Mouse (Mus musculus) liver, embryonic 11.5 days (tissue): ENCODE measurements around the gene Fzr1. TPM values are rescaled to one million over a fixed set of nuclear protein-coding genes. Genes with fewer than 3 reads are reported as not detected.

Experiments
- ATAC-seq: fragments of 200-750 bp; cut with Nextera tagmentation; replicated peaks from 2 replicates; pipeline ENCODE4 v1.8.0; 2017; ENCODE audit warnings: moderate number of reproducible peaks, mild to moderate bottlenecking, moderate TSS enrichment, moderate library complexity; ENCODE audit not compliant: low FRiP score
- DNase-seq: peaks from one replicate; pipeline ENCODE4 v3.0.0-alpha.2; 2017; ENCODE audit warnings: low spot score
- H3K27ac ChIP-seq: fragments of 300-500 bp; sonication (generic); 2 replicates; pipeline ENCODE4 v1.5.1; 2014; ENCODE audit warnings: mild to moderate bottlenecking, low read depth, low read length, control low read depth
- H3K27me3 ChIP-seq: fragments of 300-500 bp; sonication (generic); replicated peaks from 2 replicates; pipeline ENCODE4 v1.6.1; 2014; ENCODE audit warnings: low read length, mixed read lengths; ENCODE audit not compliant: control insufficient read depth, insufficient read depth
- H3K36me3 ChIP-seq: fragments of 300-500 bp; sonication (generic); 2 replicates; pipeline ENCODE4 v1.6.1; 2014; ENCODE audit warnings: mild to moderate bottlenecking, low read length, moderate library complexity, mixed read lengths; ENCODE audit not compliant: control insufficient read depth, insufficient read depth
- H3K4me1 ChIP-seq: fragments of 300-500 bp; sonication (generic); replicated peaks from 2 replicates; pipeline ENCODE4 v1.6.1; 2014; ENCODE audit warnings: low read length, mixed read lengths; ENCODE audit not compliant: control insufficient read depth, insufficient read depth
- H3K4me2 ChIP-seq: fragments of 300-500 bp; sonication (generic); 2 replicates; pipeline ENCODE4 v1.6.1; 2014; ENCODE audit warnings: mild to moderate bottlenecking, control low read depth, moderate library complexity
- H3K4me3 ChIP-seq: fragments of 300-500 bp; sonication (generic); 2 replicates; pipeline ENCODE4 v1.5.1; 2014; ENCODE audit warnings: low read depth, low read length, control low read depth
- H3K9ac ChIP-seq: fragments of 300-500 bp; sonication (generic); 2 replicates; pipeline ENCODE4 v1.6.1; 2014; ENCODE audit warnings: low read depth, low read length, control low read depth
- H3K9me3 ChIP-seq: fragments of 300-500 bp; sonication (generic); 2 replicates; pipeline ENCODE4 v1.6.1; 2016; ENCODE audit warnings: low read length, inconsistent platforms, mixed read lengths; ENCODE audit not compliant: control insufficient read depth
- WGBS: fragments of 180-500 bp; shearing (Covaris S2); extraction: QIAGEN DNeasy Blood & Tissue Kit; methylation state at CpG from one replicate; pipeline ENCODE4 v1.1.7; 2014; 5-methylcytosine and 5-hydroxymethylcytosine counted together
- polyA plus RNA-seq: library from polyadenylated mRNA; unstranded; fragments of >200 nt; fragmentation: Nextera tagmentation; extraction: Ambion mirVana; gene quantifications from 2 replicates; pipeline ENCODE4 v1.2.1, GENCODE M21; 2014

Gene Fzr1
- polyA plus RNA-seq, 1 experiment from 2014 or later: 74.0 TPM

DNA sequence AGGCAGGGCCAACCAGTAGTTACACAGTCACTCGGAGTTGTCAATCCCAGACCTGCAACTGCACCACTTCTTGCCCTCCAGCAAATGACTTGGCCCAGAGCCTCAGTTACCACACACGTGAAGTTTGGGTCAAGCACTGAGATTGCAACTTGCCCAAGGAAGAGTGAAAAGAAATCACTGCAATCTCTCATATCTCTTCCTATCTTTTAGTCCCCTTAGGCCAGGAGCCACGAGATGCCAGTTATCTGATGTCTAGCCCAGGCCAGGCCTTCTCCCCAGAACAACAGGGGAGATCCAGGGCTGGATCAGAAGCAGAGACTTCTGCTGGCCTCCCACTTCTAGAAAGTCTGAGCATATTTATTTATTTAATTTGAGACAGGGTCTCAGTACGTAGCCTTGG lies 22.8 kb downstream of the Fzr1 start:
- no peak for ATAC-seq
- H3K4me2 ChIP-seq: no peak overlapping the region
- H3K36me3 ChIP-seq: 0 out of 2 replicates have a peak, but pooled peaks cover 4% of the 10 kb centered on the region
- no peaks in the 10 kb centered on the region for H3K9me3 ChIP-seq
- H3K27me3 ChIP-seq: no peaks in the 10 kb centered on the region
- H3K9ac ChIP-seq: no peak overlapping the region
- no peak for DNase-seq
- H3K27ac ChIP-seq: peak overlapping the region; percentile 16; the same call in 1 of the 2 replicates
- H3K4me1 ChIP-seq: peaks cover 75% of the 10 kb centered on the region
- WGBS: 69% methylated on average over 4 of the region's 4 CpGs
- no peak overlapping the region for H3K4me3 ChIP-seq

DNA sequence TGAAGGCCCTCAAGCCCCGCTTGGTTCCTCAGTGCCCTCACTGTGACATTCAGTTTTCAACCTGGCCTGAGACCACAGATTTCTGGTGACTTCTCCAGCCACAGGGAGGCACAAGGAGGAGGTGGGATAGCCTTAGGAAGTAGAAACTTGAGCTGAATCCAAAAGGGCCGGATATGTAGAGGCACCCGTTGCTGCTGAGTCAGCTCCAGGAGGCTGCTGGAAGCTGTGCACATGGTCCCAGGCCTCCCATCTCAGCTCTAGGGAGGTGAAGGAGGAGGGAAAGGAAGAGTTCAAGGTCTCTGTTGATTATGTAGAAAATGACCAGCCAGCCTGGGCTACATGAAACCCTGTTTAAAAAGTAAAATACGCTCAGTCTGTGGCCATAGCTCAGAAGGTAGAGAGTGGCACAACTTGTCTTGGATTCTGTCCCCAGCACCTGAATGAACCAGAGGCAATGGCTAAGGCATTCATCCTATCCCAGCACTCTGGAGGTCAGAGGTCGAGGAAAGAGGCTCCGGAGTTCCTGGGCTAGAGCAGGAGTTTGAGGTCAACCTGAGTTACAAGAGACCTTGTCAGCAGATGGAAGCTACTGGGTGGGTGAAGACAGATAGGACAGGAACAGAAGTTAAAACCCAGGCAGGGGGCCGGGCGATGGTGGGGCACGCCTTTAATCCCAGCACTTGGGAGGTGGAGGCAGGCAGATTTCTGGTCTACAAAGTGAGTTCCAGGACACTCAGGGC lies 23.4 kb downstream of the Fzr1 start:
- DNase-seq: no peak
- H3K4me2 ChIP-seq: no peak overlapping the region
- peaks cover 69% of the 10 kb centered on the region for H3K4me1 ChIP-seq
- H3K9ac ChIP-seq: peak overlapping the region; percentile 1; the same call in 1 of the 2 replicates
- 62% methylated on average over 9 of the region's 9 CpGs for WGBS
- no peak overlapping the region for H3K4me3 ChIP-seq
- no peaks in the 10 kb centered on the region for H3K9me3 ChIP-seq
- H3K27ac ChIP-seq: no peak overlapping the region
- H3K27me3 ChIP-seq: no peaks in the 10 kb centered on the region
- H3K36me3 ChIP-seq: 0 out of 2 replicates have a peak, but pooled peaks cover 1% of the 10 kb centered on the region
- no peak for ATAC-seq

GRCm38 (mm10) chr10:81351678-81352291 lies 26.5 kb downstream of the Fzr1 start:
- no peaks in the 10 kb centered on the region for H3K9me3 ChIP-seq
- H3K36me3 ChIP-seq: peaks cover 4% of the 10 kb centered on the region; the same call in 1 of the 2 replicates
- peaks cover 70% of the 10 kb centered on the region for H3K4me1 ChIP-seq
- H3K4me3 ChIP-seq: peak overlapping the region; percentile 26
- H3K27me3 ChIP-seq: no peaks in the 10 kb centered on the region
- WGBS: 10% methylated on average over 9 of the region's 9 CpGs
- peak overlapping the region; percentile 53 for H3K9ac ChIP-seq
- peak overlapping the region; percentile 62 for H3K4me2 ChIP-seq
- DNase-seq (no peak), ATAC-seq (peak; percentile 32)
- H3K27ac ChIP-seq: peak overlapping the region; percentile 69

DNA sequence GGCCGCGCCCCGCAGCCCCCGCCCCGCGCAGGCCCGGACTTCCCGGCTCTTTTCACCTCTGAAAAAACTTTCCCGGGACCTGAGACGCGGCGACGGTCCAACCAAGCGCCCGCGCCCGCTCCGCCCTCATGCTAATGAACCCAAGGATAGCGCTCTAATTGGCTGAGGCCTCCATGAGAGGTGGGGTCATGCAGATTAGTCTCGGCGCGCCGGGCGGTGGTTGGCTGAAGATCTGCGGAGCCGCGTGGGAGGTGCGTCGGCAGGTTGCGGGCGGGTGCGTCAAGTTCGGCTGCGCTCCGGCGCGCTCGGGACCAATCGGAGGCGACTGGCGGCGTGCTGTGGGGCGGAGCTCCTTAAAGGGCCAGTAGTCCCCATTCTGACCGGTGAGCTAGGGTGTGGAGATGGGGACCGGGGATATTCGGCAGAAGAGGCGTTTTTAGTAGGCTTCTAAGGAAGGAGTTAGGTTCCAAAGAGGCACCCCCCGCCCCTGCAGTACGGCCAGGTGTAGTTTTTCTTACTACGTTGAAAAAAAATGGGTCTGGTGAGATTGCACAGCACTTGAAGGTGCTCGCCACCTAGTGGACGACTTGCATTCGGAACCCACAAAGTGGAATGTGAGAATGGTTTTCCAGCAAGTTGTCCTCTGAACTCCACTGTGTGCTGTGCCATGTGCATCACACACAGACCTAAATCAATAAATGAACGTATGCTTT lies 27.8 kb downstream of the Fzr1 start, which contains the start of gene Hmg20b:
Gene Hmg20b, minus strand, starts transcription at position 130 of the 713 bp plus-strand sequence.
- H3K36me3 ChIP-seq: peaks cover 4% of the 10 kb centered on the region; the same call in 1 of the 2 replicates
- peak within 1 kb of the TSS; percentile 87 for H3K27ac ChIP-seq
- WGBS: 1% methylated on average over 54 of the region's 54 CpGs
- H3K9ac ChIP-seq: peak within 1 kb of the TSS; percentile 84
- peak within 1 kb of the TSS; percentile 96 for H3K4me2 ChIP-seq
- no peaks in the 10 kb centered on the region for H3K9me3 ChIP-seq
- peak; percentile 98 for DNase-seq
- peak within 1 kb of the TSS; percentile 86 for H3K4me3 ChIP-seq
- H3K4me1 ChIP-seq: peaks cover 67% of the 10 kb centered on the region
- 0 out of 2 replicates have a peak, but pooled peaks cover 2% of the 10 kb centered on the region for H3K27me3 ChIP-seq
- peak; percentile 88 for ATAC-seq

- H3K4me1 ChIP-seq: peaks cover 63% of the 10 kb centered on the region
- H3K9ac ChIP-seq: peak overlapping the region; percentile 84
- peaks cover 4% of the 10 kb centered on the region; the same call in 1 of the 2 replicates for H3K36me3 ChIP-seq
- under 1% methylated on average over 29 of the region's 29 CpGs for WGBS
- no peak; the same call in 1 of the 2 replicates for ATAC-seq
- 0 out of 2 replicates have a peak, but pooled peaks cover 2% of the 10 kb centered on the region for H3K27me3 ChIP-seq
- no peaks in the 10 kb centered on the region for H3K9me3 ChIP-seq
- peak overlapping the region; percentile 87 for H3K27ac ChIP-seq
- no peak for DNase-seq
- peak overlapping the region; percentile 96 for H3K4me2 ChIP-seq
- H3K4me3 ChIP-seq: peak overlapping the region; percentile 86
These were observed 28.4 kb downstream of the Fzr1 start for GRCm38 (mm10) chr10:81349961-81350350.

DNA sequence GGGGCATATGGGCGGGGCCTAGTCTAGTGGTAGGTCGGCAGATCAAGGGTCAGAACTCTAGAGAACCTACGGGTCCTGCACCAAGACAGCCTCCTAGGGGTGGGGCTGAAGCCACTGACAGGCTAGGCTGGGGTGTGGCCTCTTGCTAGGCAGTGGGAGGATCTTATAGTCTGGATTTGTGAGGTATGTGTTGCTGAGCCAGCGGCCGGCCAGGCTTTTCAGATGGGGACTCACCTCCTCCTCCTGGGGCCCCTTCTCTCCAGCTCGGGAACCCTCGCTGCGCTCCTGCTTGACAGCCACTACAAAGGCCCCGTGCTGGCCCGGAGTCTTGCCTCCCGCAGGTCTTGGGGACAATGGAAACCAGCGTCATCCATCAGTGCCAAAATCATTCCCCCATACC lies 29.2 kb downstream of the Fzr1 start:
- DNase-seq (no peak), ATAC-seq (peak; percentile 53)
- H3K4me1 ChIP-seq: peaks cover 56% of the 10 kb centered on the region
- peak overlapping the region; percentile 86 for H3K4me3 ChIP-seq
- H3K27ac ChIP-seq: peak overlapping the region; percentile 87
- WGBS: 4% methylated on average over 12 of the region's 12 CpGs
- peaks cover 2% of the 10 kb centered on the region; the same call in 1 of the 2 replicates for H3K27me3 ChIP-seq
- peak overlapping the region; percentile 84 for H3K9ac ChIP-seq
- peak overlapping the region; percentile 96 for H3K4me2 ChIP-seq
- peaks cover 4% of the 10 kb centered on the region; the same call in 1 of the 2 replicates for H3K36me3 ChIP-seq
- H3K9me3 ChIP-seq: no peaks in the 10 kb centered on the region

- peak overlapping the region; percentile 69 for H3K4me2 ChIP-seq
- H3K27ac ChIP-seq: no peak overlapping the region
- peak overlapping the region; percentile 35 for H3K4me3 ChIP-seq
- DNase-seq (peak; percentile 80), ATAC-seq (peak; percentile 8; the same call in 1 of the 2 replicates)
- H3K9me3 ChIP-seq: no peaks in the 10 kb centered on the region
- peak overlapping the region; percentile 7 for H3K9ac ChIP-seq
- peaks cover 43% of the 10 kb centered on the region for H3K4me1 ChIP-seq
- H3K36me3 ChIP-seq: peaks cover 4% of the 10 kb centered on the region; the same call in 1 of the 2 replicates
- WGBS: 9% methylated on average over 55 of the region's 55 CpGs
- peaks cover 27% of the 10 kb centered on the region for H3K27me3 ChIP-seq
These were observed 31.8 kb downstream of the Fzr1 start for GRCm38 (mm10) chr10:81346453-81347067.

GRCm38 (mm10) chr10:81345162-81345534 lies 33.2 kb downstream of the Fzr1 start:
- Histone ChIP-seq H3K4me3 (no peak overlapping the region), H3K36me3 (peaks cover 4% of the 10 kb centered on the region; the same call in 1 of the 2 replicates), H3K27me3 (peaks cover 31% of the 10 kb centered on the region), H3K27ac (no peak overlapping the region), H3K4me2 (no peak overlapping the region), H3K9ac (no peak overlapping the region), H3K4me1 (peaks cover 47% of the 10 kb centered on the region), H3K9me3 (no peaks in the 10 kb centered on the region)
- no peak for DNase-seq
- ATAC-seq: no peak
- 73% methylated on average over 4 of the region's 4 CpGs for WGBS
